Mouse (Mus musculus) neural tube, embryonic 11.5 days (tissue): ENCODE results near the gene Gm10447. TPM values are rescaled to one million over a fixed set of nuclear protein-coding genes. Genes with fewer than 3 reads are reported as not detected.

Experiments used
- ATAC-seq: fragments of 200-750 bp; cut with Nextera tagmentation; 2 replicates; pipeline ENCODE4 v1.8.0; 2017; ENCODE audit warnings: moderate number of reproducible peaks, mild to moderate bottlenecking, moderate TSS enrichment, moderate library complexity; ENCODE audit not compliant: insufficient read depth, low FRiP score, low TSS enrichment
- DNase-seq: peaks from one replicate; pipeline ENCODE4 v3.0.0-alpha.2; 2015; ENCODE audit warnings: low spot score
- H3K27ac ChIP-seq: fragments of 300-500 bp; sonication (generic); 2 replicates; pipeline ENCODE4 v1.5.1; 2014; ENCODE audit warnings: low read depth, mild to moderate bottlenecking, low read length
- H3K27me3 ChIP-seq: fragments of 300-500 bp; sonication (generic); 2 replicates; pipeline ENCODE4 v1.6.1; 2014; ENCODE audit warnings: mild to moderate bottlenecking, low read length, mixed read lengths; ENCODE audit not compliant: control insufficient read depth, insufficient read depth
- H3K36me3 ChIP-seq: fragments of 300-500 bp; sonication (generic); 2 replicates; pipeline ENCODE4 v1.6.1; 2014; ENCODE audit warnings: mild to moderate bottlenecking, low read length, moderate library complexity, mixed read lengths; ENCODE audit not compliant: control insufficient read depth, insufficient read depth
- H3K4me1 ChIP-seq: fragments of 300-500 bp; sonication (generic); 2 replicates; pipeline ENCODE4 v1.6.1; 2014; ENCODE audit warnings: low read length, mixed read lengths; ENCODE audit not compliant: control insufficient read depth, insufficient read depth
- H3K4me2 ChIP-seq: fragments of 300-500 bp; sonication (generic); 2 replicates; pipeline ENCODE4 v1.6.1; 2014; ENCODE audit warnings: low read depth, mild to moderate bottlenecking, moderate library complexity
- H3K4me3 ChIP-seq: fragments of 300-500 bp; sonication (generic); 2 replicates; pipeline ENCODE4 v1.5.1; 2014; ENCODE audit warnings: low read depth, low read length
- H3K9ac ChIP-seq: fragments of 300-500 bp; sonication (generic); 2 replicates; pipeline ENCODE4 v1.6.1; 2014; ENCODE audit warnings: mild to moderate bottlenecking, low read length
- H3K9me3 ChIP-seq: fragments of 300-500 bp; sonication (generic); 2 replicates; pipeline ENCODE4 v1.6.1; 2016; ENCODE audit warnings: low read length; ENCODE audit not compliant: control insufficient read depth
- WGBS: fragments of 180-500 bp; shearing (Covaris S2); extraction: QIAGEN DNeasy Blood & Tissue Kit; methylation state at CpG from one replicate; pipeline ENCODE4 v1.1.7; 2014; 5-methylcytosine and 5-hydroxymethylcytosine counted together
- polyA plus RNA-seq: library from polyadenylated mRNA; unstranded; fragments of >200 nt; fragmentation: Nextera tagmentation; extraction: Ambion mirVana; gene quantifications from 2 replicates; pipeline ENCODE4 v1.2.1, GENCODE M21; 2014

The Gm10447 gene
- polyA plus RNA-seq, 1 experiment from 2014 or later, result not detected

DNA sequence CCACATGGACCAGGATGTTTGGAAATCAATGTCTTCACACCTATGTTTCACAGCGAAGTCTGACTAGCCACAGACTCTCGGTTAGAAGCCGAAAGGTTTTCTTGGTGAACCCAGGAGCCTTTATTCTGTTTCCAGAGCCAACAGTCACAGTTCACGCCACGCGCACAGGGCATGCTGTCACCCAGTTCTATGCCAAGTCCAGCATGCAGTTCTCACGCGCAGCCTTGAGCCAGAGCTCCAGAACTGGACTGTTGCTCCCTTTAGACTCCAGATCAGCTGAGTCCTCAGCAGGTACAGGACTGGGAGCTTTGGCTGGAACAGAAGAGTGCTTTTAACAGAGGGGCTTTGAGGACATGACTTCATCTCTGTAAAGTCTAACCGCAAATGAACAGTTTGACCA, 4.5 kb downstream of the Gm10447 start:
- Histone ChIP-seq H3K9me3 (no peaks in the 10 kb centered on the region), H3K27ac (no peak overlapping the region), H3K4me1 (no peaks in the 10 kb centered on the region), H3K4me2 (no peak overlapping the region), H3K9ac (no peak overlapping the region), H3K36me3 (no peaks in the 10 kb centered on the region), H3K27me3 (peaks cover 7% of the 10 kb centered on the region), H3K4me3 (no peak overlapping the region)
- ATAC-seq (no peak), DNase-seq (no peak)
- WGBS, result 91% methylated on average over 9 of the region's 9 CpGs

DNA sequence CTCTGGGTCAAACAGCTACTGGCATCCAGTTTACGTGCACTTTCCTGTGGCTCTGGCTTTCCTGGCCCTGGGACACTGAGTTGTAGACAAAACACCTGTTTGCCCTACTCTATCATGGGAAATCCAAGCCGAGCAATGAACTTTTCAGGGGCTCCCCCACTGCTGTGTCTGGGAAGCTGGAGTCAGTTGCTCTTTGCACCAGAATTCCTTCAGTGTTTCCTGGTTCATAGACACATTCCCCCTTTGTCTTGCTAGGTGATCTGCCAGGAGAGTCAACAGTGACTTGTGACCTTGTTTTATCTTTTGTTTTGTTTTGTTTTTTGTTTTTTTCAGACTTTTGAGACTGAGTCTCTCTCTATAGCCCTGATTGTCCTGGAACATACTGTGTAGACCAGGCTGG, 5.5 kb downstream of the Gm10447 start:
- WGBS, result 68% methylated on average over 2 of the region's 2 CpGs

DNA sequence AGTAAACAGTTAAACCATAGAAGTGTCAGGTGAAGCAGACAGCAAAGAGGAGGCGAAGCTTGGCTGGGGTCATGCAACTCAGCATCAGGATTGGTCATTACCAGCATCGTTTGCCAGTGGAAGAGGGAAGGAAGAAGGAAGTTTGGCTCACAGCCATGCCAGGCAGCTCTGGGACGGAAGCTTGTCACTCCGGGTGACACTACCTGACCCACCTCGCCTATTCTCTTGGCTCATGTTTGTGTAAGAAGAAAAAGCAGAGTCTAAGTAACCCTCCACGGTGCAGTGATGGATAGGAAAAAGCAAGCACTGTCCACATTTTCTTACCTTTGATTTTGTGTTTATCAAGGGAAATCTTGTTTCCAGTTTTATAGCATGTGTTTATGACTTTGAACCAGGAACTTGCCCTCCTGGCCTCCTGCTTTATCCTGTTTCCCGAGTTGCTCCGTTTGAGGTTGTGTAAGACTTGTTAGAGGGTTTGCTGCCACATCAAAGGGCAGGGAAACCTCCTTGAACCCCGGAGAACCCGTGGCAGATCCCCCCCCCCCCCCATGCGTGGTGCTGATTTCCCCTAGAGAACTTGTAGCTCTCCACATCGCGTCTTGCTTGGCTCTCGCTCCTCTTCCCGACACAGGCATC, 6.7 kb downstream of the Gm10447 start:
- 58% methylated on average over 15 of the region's 15 CpGs for WGBS
- Histone ChIP-seq H3K4me3 (no peak overlapping the region), H3K4me1 (no peaks in the 10 kb centered on the region), H3K4me2 (no peak overlapping the region), H3K27ac (no peak overlapping the region), H3K36me3 (no peaks in the 10 kb centered on the region), H3K27me3 (no peaks in the 10 kb centered on the region), H3K9ac (no peak overlapping the region), H3K9me3 (no peaks in the 10 kb centered on the region)
- no peak for DNase-seq
- no peak for ATAC-seq

More for the DNA sequence above, 5.5 kb downstream of the Gm10447 start:
- ATAC-seq (no peak), DNase-seq (no peak)
- no peak overlapping the region for H3K27ac ChIP-seq
- H3K4me3 ChIP-seq, result no peak overlapping the region
- H3K4me2 ChIP-seq, result no peak overlapping the region
- H3K9ac ChIP-seq, result no peak overlapping the region
- H3K36me3 ChIP-seq, result no peaks in the 10 kb centered on the region
- H3K4me1 ChIP-seq, result no peaks in the 10 kb centered on the region
- H3K27me3 ChIP-seq, result peaks cover 1% of the 10 kb centered on the region; the same call in 1 of the 2 replicates
- no peaks in the 10 kb centered on the region for H3K9me3 ChIP-seq

- H3K9ac ChIP-seq, result no peak overlapping the region
- no peaks in the 10 kb centered on the region for H3K4me1 ChIP-seq
- H3K36me3 ChIP-seq, result no peaks in the 10 kb centered on the region
- H3K27me3 ChIP-seq, result no peaks in the 10 kb centered on the region
- no peak for DNase-seq
- no peak for ATAC-seq
- no peak overlapping the region for H3K4me3 ChIP-seq
- H3K27ac ChIP-seq, result no peak overlapping the region
- H3K9me3 ChIP-seq, result no peaks in the 10 kb centered on the region
- 94% methylated on average over 1 of the region's 1 CpGs for WGBS
- no peak overlapping the region for H3K4me2 ChIP-seq
Observed at GRCm38 (mm10) chr11:53448529-53448928, 8.4 kb downstream of the Gm10447 start.

DNA sequence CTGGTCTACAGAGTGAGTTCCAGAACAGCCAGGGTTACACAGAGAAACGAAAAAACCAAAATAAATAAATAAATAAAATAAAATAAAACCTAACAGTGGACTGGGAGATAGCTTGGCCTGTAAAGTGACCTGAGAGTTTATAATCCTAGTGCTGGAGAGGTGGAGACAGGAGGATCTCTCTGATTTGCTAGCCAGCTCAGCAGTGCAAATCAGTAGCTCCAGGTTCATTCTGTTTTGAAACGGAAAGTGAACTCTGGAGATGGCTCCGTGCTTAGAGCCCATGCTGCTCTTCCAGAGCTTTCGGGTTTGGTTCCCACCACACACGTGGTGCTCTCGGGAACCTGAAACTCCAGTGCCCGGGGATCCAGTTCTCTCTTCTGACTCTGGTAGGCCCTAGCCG, 8.9 kb downstream of the Gm10447 start:
- H3K36me3 ChIP-seq, result no peaks in the 10 kb centered on the region
- no peak overlapping the region for H3K27ac ChIP-seq
- DNase-seq (no peak), ATAC-seq (no peak)
- no peaks in the 10 kb centered on the region for H3K9me3 ChIP-seq
- no peak overlapping the region for H3K4me2 ChIP-seq
- no peaks in the 10 kb centered on the region for H3K4me1 ChIP-seq
- no peaks in the 10 kb centered on the region for H3K27me3 ChIP-seq
- no peak overlapping the region for H3K9ac ChIP-seq
- H3K4me3 ChIP-seq, result no peak overlapping the region
- 90% methylated on average over 8 of the region's 8 CpGs for WGBS

- no peak overlapping the region for H3K4me3 ChIP-seq
- no peaks in the 10 kb centered on the region for H3K4me1 ChIP-seq
- no peaks in the 10 kb centered on the region for H3K36me3 ChIP-seq
- ATAC-seq (no peak), DNase-seq (no peak)
- no peaks in the 10 kb centered on the region for H3K27me3 ChIP-seq
- H3K9ac ChIP-seq, result no peak overlapping the region
- WGBS, result 88% methylated on average over 13 of the region's 13 CpGs
- H3K4me2 ChIP-seq, result no peak overlapping the region
- H3K9me3 ChIP-seq, result no peaks in the 10 kb centered on the region
- no peak overlapping the region for H3K27ac ChIP-seq
Observed at GRCm38 (mm10) chr11:53446183-53446582, 10.7 kb downstream of the Gm10447 start.

DNA sequence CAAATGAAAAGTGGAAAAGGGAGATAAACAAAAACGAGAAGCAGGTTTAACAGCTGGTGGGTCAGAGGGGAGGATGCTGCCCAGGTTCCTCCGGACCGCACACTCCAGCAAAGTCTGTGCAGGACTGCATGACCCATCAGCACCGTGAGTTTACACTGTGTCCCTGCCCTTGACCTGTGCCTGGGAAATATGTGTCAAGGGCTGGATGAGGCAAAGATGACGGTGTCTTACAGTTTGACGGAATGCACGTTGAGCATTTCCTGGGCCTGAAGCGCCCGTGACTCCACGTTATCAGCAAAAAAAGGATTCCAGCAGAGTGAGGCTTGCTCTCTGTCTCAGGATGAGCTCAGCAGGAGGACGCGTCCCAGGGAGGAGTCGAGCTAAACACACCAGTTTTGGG, 11.3 kb downstream of the Gm10447 start:
- DNase-seq (no peak), ATAC-seq (no peak)
- no peaks in the 10 kb centered on the region for H3K9me3 ChIP-seq
- H3K4me2 ChIP-seq, result no peak overlapping the region
- H3K4me3 ChIP-seq, result no peak overlapping the region
- H3K4me1 ChIP-seq, result no peaks in the 10 kb centered on the region
- WGBS, result 67% methylated on average over 13 of the region's 13 CpGs
- no peak overlapping the region for H3K27ac ChIP-seq
- no peak overlapping the region for H3K9ac ChIP-seq
- H3K27me3 ChIP-seq, result no peaks in the 10 kb centered on the region
- no peaks in the 10 kb centered on the region for H3K36me3 ChIP-seq

GRCm38 (mm10) chr11:53443861-53444260, 13.0 kb downstream of the Gm10447 start:
- Histone ChIP-seq H3K9ac (no peak overlapping the region), H3K36me3 (no peaks in the 10 kb centered on the region), H3K27me3 (no peaks in the 10 kb centered on the region), H3K4me2 (no peak overlapping the region), H3K4me1 (no peaks in the 10 kb centered on the region), H3K4me3 (no peak overlapping the region), H3K9me3 (no peaks in the 10 kb centered on the region), H3K27ac (no peak overlapping the region)
- WGBS, result 41% methylated on average over 6 of the region's 6 CpGs
- ATAC-seq, result no peak
- no peak for DNase-seq

- 69% methylated on average over 12 of the region's 12 CpGs for WGBS
Observed at GRCm38 (mm10) chr11:53441921-53442320, 15.0 kb downstream of the Gm10447 start.

More at GRCm38 (mm10) chr11:53441921-53442320, 15.0 kb downstream of the Gm10447 start:
- H3K9ac ChIP-seq, result no peak overlapping the region
- no peaks in the 10 kb centered on the region for H3K36me3 ChIP-seq
- no peak overlapping the region for H3K4me2 ChIP-seq
- no peak overlapping the region for H3K4me3 ChIP-seq
- ATAC-seq (no peak), DNase-seq (no peak)
- no peaks in the 10 kb centered on the region for H3K4me1 ChIP-seq
- H3K27me3 ChIP-seq, result no peaks in the 10 kb centered on the region
- no peaks in the 10 kb centered on the region for H3K9me3 ChIP-seq
- no peak overlapping the region for H3K27ac ChIP-seq
